Mouse (Mus musculus): Measurements from ENCODE around the gene Vstm4. TPM values are rescaled to one million over a fixed set of nuclear protein-coding genes. Genes with fewer than 3 reads are reported as not detected.

Vstm4 gene
- total and polyA plus RNA-seq, 3 experiments, result not detected

- Histone ChIP-seq H3K79me2 (replicated peaks; ENCODE audit: control insufficient read depth, extremely low read depth, insufficient read depth, poor library complexity, severe bottlenecking) (no peaks in the 10 kb centered on the region), H3K9me3 (replicated peaks; ENCODE audit: low read length) (no peaks in the 10 kb centered on the region), H3K4me1 (ENCODE audit: control insufficient read depth in 1 of 2, insufficient read depth in 2 of 2) (peaks cover 0 to 11% of the 10 kb centered on the region in 2 experiments; a peak in 2 of 4 replicates), H3K9ac (ENCODE audit: insufficient read depth, low read depth) (no peak overlapping the region), H3K36me3 (replicated peaks in 1 of 2; ENCODE audit: control insufficient read depth in 1 of 2, insufficient read depth in 1 of 2, low read length in 1 of 2) (no peaks in the 10 kb centered on the region), H3K27ac (ENCODE audit: insufficient read depth, low read depth) (no peak overlapping the region), H3K27me3 (replicated peaks) (peaks cover 5% of the 10 kb centered on the region), H3K4me3 (replicated peaks in 1 of 3; ENCODE audit: low read depth in 2 of 3, low read length in 2 of 3, poor library complexity in 1 of 3) (no peak overlapping the region), H3K4me2 (ENCODE audit: insufficient read depth, low read depth, poor library complexity, severe bottlenecking) (no peak overlapping the region)
- no peak for TF ChIP-seq RCOR1 (conservative IDR thresholded peaks at IDR 0.05; ENCODE audit: low read depth, low read length)
- dilution Hi-C loops (cut with MboI; ENCODE audit: extremely low pct_ligation_motif_present, extremely low pct_unique_long_range_greater_than_20kb, low sequenced_read_pairs), result no loop called here
- DNase-seq (ENCODE audit: extremely low read depth), result no peak
- in situ Hi-C loops (cut with MboI; ENCODE audit: low pct_ligation_motif_present, low pct_unique_long_range_greater_than_20kb, low sequenced_read_pairs), result no loop called here
Measured at GRCm38 (mm10) chr14:32835596-32835995, 21.0 kb upstream of the Vstm4 start.

DNA sequence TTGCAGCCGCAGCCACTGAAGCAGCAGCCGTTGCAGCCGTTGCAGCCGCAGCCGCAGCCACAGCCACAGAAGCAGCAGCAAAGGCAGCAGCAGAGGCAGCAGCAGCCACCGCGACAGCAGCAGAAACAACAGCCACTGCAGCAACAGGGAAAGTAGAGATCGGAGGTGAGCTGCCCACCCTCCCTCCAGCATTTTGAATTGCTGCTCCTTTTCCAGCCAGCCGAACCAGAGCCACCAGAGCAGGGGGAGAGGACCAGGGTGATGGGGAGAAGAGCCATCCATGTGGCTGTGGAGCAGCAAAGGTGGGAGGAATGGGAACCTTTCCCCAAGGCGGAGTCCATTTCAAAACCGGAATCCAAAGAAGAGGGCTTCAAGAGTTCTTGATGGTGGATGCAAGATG is 20.4 kb upstream of the Vstm4 start:
- H3K4me1 ChIP-seq (ENCODE audit: control insufficient read depth in 1 of 2, insufficient read depth in 2 of 2), result peaks cover 0 to 11% of the 10 kb centered on the region in 2 experiments; a peak in 2 of 4 replicates
- no peak overlapping the region for H3K4me2 ChIP-seq (ENCODE audit: insufficient read depth, low read depth, poor library complexity, severe bottlenecking)
- H3K27ac ChIP-seq (ENCODE audit: insufficient read depth, low read depth), result no peak overlapping the region
- H3K36me3 ChIP-seq (replicated peaks in 1 of 2; ENCODE audit: control insufficient read depth in 1 of 2, insufficient read depth in 1 of 2, low read length in 1 of 2), result no peaks in the 10 kb centered on the region
- in situ Hi-C loops (cut with MboI; ENCODE audit: low pct_ligation_motif_present, low pct_unique_long_range_greater_than_20kb, low sequenced_read_pairs), result no loop called here
- no peaks in the 10 kb centered on the region for H3K79me2 ChIP-seq (replicated peaks; ENCODE audit: control insufficient read depth, extremely low read depth, insufficient read depth, poor library complexity, severe bottlenecking)
- dilution Hi-C loops (cut with MboI; ENCODE audit: extremely low pct_ligation_motif_present, extremely low pct_unique_long_range_greater_than_20kb, low sequenced_read_pairs), result no loop called here
- no peak for DNase-seq (ENCODE audit: extremely low read depth)
- TF ChIP-seq JUN (IDR thresholded peaks at IDR 0.05; ENCODE audit: insufficient read depth, low read depth, low read length) (no peak), EP300 (IDR thresholded peaks at IDR 0.05; ENCODE audit: low read length) (no peak), RCOR1 (conservative IDR thresholded peaks at IDR 0.05; ENCODE audit: low read depth, low read length) (no peak), UBTF (IDR thresholded peaks at IDR 0.05; ENCODE audit: low read depth, low read length) (no peak), TCF12 (IDR thresholded peaks at IDR 0.05; ENCODE audit: low read depth, low read length) (no peak), TBP (conservative IDR thresholded peaks at IDR 0.05; ENCODE audit: low read depth, low read length) (no peak), IRF4 (IDR thresholded peaks at IDR 0.05; ENCODE audit: low read depth, low read length) (no peak), USF2 (conservative IDR thresholded peaks at IDR 0.05; ENCODE audit: low read depth, low read length) (no peak), PAX5 (IDR thresholded peaks at IDR 0.05; ENCODE audit: low read length) (no peak), CTCF (conservative IDR thresholded peaks at IDR 0.05 in 1 of 2, IDR thresholded peaks at IDR 0.05 in 1 of 2; ENCODE audit: low read depth in 2 of 2, low read length in 2 of 2) (no peak), ZC3H11A (IDR thresholded peaks at IDR 0.05; ENCODE audit: low read depth, low read length) (no peak), MAX (IDR thresholded peaks at IDR 0.05; ENCODE audit: low read length) (no peak), KAT2A (IDR thresholded peaks at IDR 0.05; ENCODE audit: insufficient replicate concordance, low read length) (no peak), ZNF384 (IDR thresholded peaks at IDR 0.05; ENCODE audit: low read depth, low read length) (no peak), NELFE (IDR thresholded peaks at IDR 0.05; ENCODE audit: low read depth, low read length) (no peak), ZMIZ1 (IDR thresholded peaks at IDR 0.05; ENCODE audit: low read depth, low read length) (no peak), ETS1 (conservative IDR thresholded peaks at IDR 0.05; ENCODE audit: low read depth, low read length) (no peak), JUND (conservative IDR thresholded peaks at IDR 0.05; ENCODE audit: low read depth, low read length) (no peak), ZKSCAN1 (IDR thresholded peaks at IDR 0.05; ENCODE audit: borderline replicate concordance, low read depth, low read length) (no peak), NRF1 (IDR thresholded peaks at IDR 0.05; ENCODE audit: low read depth, low read length) (no peak)
- no peak overlapping the region for H3K9ac ChIP-seq (ENCODE audit: insufficient read depth, low read depth)
- H3K27me3 ChIP-seq (replicated peaks), result peaks cover 5% of the 10 kb centered on the region
- no peaks in the 10 kb centered on the region for H3K9me3 ChIP-seq (replicated peaks; ENCODE audit: low read length)
- H3K4me3 ChIP-seq (replicated peaks in 1 of 3; ENCODE audit: low read depth in 2 of 3, low read length in 2 of 3, poor library complexity in 1 of 3), result no peak overlapping the region

Data from CH12.LX (cell line).